Mouse (Mus musculus) heart, postnatal 0 days (tissue): ENCODE measurements around the gene Msh4. TPM values are rescaled to one million over a fixed set of nuclear protein-coding genes. Genes with fewer than 3 reads are reported as not detected.

Source experiments
- ATAC-seq: fragments of 200-750 bp; cut with Nextera tagmentation; 2 replicates; pipeline ENCODE4 v1.8.0; 2017; ENCODE audit warnings: low read depth, moderate number of reproducible peaks, moderate library complexity; ENCODE audit not compliant: insufficient read depth
- DNase-seq: peaks from one replicate; pipeline ENCODE4 v3.0.0-alpha.2; 2016; ENCODE audit warnings: low spot score
- H3K27ac ChIP-seq: fragments of 300-500 bp; sonication (generic); 2 replicates; pipeline ENCODE4 v1.5.1; 2014; ENCODE audit warnings: low read depth, mild to moderate bottlenecking
- H3K27me3 ChIP-seq: fragments of 300-500 bp; sonication (generic); 2 replicates; pipeline ENCODE4 v1.6.1; 2014; ENCODE audit warnings: low read length, mixed read lengths; ENCODE audit not compliant: control insufficient read depth, insufficient read depth
- H3K36me3 ChIP-seq: fragments of 300-500 bp; sonication (generic); replicated peaks from 2 replicates; pipeline ENCODE4 v1.6.1; 2014; ENCODE audit warnings: low read length, mixed read lengths; ENCODE audit not compliant: control insufficient read depth, insufficient read depth
- H3K4me1 ChIP-seq: fragments of 300-500 bp; sonication (generic); 2 replicates; pipeline ENCODE4 v1.6.1; 2014; ENCODE audit warnings: antibody characterized with exemption; ENCODE audit not compliant: control insufficient read depth, insufficient read depth
- H3K4me2 ChIP-seq: fragments of 300-500 bp; sonication (generic); 2 replicates; pipeline ENCODE4 v1.6.1; 2014; ENCODE audit warnings: low read depth, mild to moderate bottlenecking, low read length, moderate library complexity
- H3K4me3 ChIP-seq: fragments of 300-500 bp; sonication (generic); 2 replicates; pipeline ENCODE4 v1.5.1; 2014; ENCODE audit warnings: low read depth, low read length
- H3K9ac ChIP-seq: fragments of 300-500 bp; sonication (generic); replicated peaks from 2 replicates; pipeline ENCODE4 v1.6.1; 2014; ENCODE audit warnings: low read depth, low read length, mixed read lengths
- H3K9me3 ChIP-seq: fragments of 300-500 bp; sonication (generic); replicated peaks from 2 replicates; pipeline ENCODE4 v1.6.1; 2016; ENCODE audit warnings: low read length; ENCODE audit not compliant: control insufficient read depth
- CTCF ChIP-seq: IDR thresholded peaks from 2 replicates; pipeline ENCODE4 v1.5.1; 2016; ENCODE audit warnings: antibody characterized with exemption, control low read depth, low read depth
- EP300 ChIP-seq: IDR thresholded peaks from 2 replicates; pipeline ENCODE4 v1.6.1; 2016; ENCODE audit warnings: antibody characterized with exemption, low read depth
- WGBS: fragments of 180-500 bp; shearing (Covaris S2); extraction: QIAGEN DNeasy Blood & Tissue Kit; methylation state at CpG from one replicate; pipeline ENCODE4 v1.1.7; 2014; 5-methylcytosine and 5-hydroxymethylcytosine counted together
- polyA plus RNA-seq: library from polyadenylated mRNA; unstranded; fragments of >200 nt; fragmentation: Nextera tagmentation; extraction: Ambion mirVana; gene quantifications from 2 replicates; pipeline ENCODE4 v1.2.1, GENCODE M21; 2015
- total RNA-seq: library from RNA; depleted of rRNA; stranded (reverse); fragments of >200 nt; gene quantifications from 2 replicates; pipeline ENCODE4 v1.2.3, GENCODE M21; 2014; ENCODE audit warnings: low replicate concordance

The Msh4 gene
- total and polyA plus RNA-seq, 2 experiments from 2014 or later: 0.07 TPM; not detected in 1

DNA sequence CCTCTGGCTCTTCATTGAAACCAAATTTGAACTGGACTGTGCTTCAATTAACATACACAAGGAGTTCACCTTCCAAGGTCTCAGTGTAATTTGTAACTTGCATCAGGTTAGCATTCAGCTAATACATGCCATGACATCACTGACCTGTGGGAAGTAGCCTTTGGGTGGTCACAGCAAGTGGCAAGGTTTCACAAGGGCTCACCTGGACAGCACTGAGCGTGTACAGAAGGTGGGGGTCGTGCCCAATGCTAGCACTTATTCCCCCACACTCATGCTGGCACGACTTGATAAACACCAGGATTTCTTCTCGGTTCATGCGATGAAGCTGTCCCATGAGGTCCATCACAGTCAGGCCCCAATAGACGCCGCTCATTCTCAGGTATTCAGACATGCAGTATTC is 4.6 kb upstream of the Msh4 start:
- Histone ChIP-seq H3K4me1 (peaks cover 40% of the 10 kb centered on the region), H3K4me2 (peak overlapping the region; percentile 82), H3K9me3 (no peaks in the 10 kb centered on the region), H3K4me3 (peak overlapping the region; percentile 75), H3K27me3 (no peaks in the 10 kb centered on the region), H3K36me3 (peaks cover 58% of the 10 kb centered on the region), H3K27ac (peak overlapping the region; percentile 8; the same call in 1 of the 2 replicates), H3K9ac (peak overlapping the region; percentile 85; the same call in 1 of the 2 replicates)
- no peak for TF ChIP-seq CTCF
- TF ChIP-seq EP300: no peak
- DNase-seq (no peak), ATAC-seq (no peak)
- 49% methylated on average over 7 of the region's 7 CpGs for whole genome bisulfite sequencing

GRCm38 (mm10) chr3:153908919-153909318 is 3.0 kb upstream of the Msh4 start:
- peaks cover 73% of the 10 kb centered on the region for H3K36me3 ChIP-seq
- no peak overlapping the region for H3K4me3 ChIP-seq
- H3K4me1 ChIP-seq: peaks cover 40% of the 10 kb centered on the region
- H3K9ac ChIP-seq: 0 out of 2 replicates have a peak overlapping the region, but pooled peaks have one; percentile 13
- no peaks in the 10 kb centered on the region for H3K9me3 ChIP-seq
- peak overlapping the region; percentile 44; the same call in 1 of the 2 replicates for H3K27ac ChIP-seq
- ATAC-seq (no peak), DNase-seq (no peak)
- H3K4me2 ChIP-seq: peak overlapping the region; percentile 38; the same call in 1 of the 2 replicates
- no peaks in the 10 kb centered on the region for H3K27me3 ChIP-seq
- 56% methylated on average over 5 of the region's 5 CpGs for WGBS
- no peak for TF ChIP-seq EP300
- no peak for TF ChIP-seq CTCF

DNA sequence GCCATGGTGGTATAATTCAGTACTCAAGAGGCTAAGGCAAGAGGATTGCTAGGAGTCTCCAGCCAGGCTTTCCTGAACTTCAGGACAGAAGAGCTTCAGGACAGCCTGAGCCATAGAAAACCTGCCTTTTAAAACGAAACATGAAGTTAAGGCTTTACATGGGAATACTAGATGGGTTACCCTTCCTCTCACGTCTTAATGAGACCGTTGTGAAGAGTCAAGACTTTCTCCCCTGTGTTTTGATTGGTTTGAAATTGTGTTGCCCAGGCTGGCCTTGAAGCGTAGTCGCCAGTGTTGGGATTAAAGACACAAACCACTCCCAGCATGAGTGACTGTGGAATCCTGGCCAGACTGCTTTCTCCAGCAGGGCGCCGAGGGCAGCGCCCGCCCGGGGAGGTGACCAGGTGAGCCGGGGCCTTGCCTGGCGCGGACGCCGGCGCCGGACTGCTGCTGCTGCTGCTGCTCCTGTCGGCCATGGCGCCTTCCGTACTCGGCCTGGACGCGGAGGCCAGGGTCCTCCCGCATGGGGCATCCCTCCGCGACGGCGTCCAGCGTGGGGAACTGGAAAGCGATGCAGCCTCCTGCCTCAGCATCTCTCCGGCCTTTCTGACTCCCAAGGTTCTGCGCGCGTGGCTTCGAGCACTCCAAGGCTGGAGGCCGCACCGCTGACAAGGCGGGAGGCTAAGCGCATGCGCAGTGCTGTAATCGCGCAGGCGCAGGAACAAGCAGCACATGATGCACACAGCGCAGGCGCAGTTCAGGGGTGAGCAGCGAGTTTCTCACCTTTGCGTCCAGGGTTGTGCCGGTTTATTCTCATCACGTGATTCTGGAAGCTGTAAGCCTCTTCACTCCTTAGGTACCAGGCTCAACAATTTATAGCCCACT is 445 bp downstream of the Msh4 start:
- Histone ChIP-seq H3K4me1 (peaks cover 22% of the 10 kb centered on the region), H3K9me3 (no peaks in the 10 kb centered on the region), H3K4me3 (no peak overlapping the region), H3K36me3 (peaks cover 73% of the 10 kb centered on the region), H3K9ac (no peak overlapping the region), H3K4me2 (no peak overlapping the region), H3K27me3 (no peaks in the 10 kb centered on the region), H3K27ac (no peak overlapping the region)
- WGBS: 82% methylated on average over 49 of the region's 49 CpGs
- DNase-seq (no peak), ATAC-seq (no peak)
- TF ChIP-seq CTCF (no peak), EP300 (no peak)

- Histone ChIP-seq H3K27me3 (no peaks in the 10 kb centered on the region), H3K4me3 (no peak overlapping the region), H3K4me2 (no peak overlapping the region), H3K9me3 (no peaks in the 10 kb centered on the region), H3K4me1 (peaks cover 13% of the 10 kb centered on the region), H3K9ac (no peak overlapping the region), H3K27ac (no peak overlapping the region), H3K36me3 (peaks cover 64% of the 10 kb centered on the region)
- TF ChIP-seq EP300 (no peak), CTCF (peak; percentile 73)
- DNase-seq (peak; percentile 61), ATAC-seq (peak; percentile 63; the same call in 1 of the 2 replicates)
- 49% methylated on average over 6 of the region's 6 CpGs for WGBS
Observed at GRCm38 (mm10) chr3:153904586-153904985, 1.4 kb downstream of the Msh4 start.

DNA sequence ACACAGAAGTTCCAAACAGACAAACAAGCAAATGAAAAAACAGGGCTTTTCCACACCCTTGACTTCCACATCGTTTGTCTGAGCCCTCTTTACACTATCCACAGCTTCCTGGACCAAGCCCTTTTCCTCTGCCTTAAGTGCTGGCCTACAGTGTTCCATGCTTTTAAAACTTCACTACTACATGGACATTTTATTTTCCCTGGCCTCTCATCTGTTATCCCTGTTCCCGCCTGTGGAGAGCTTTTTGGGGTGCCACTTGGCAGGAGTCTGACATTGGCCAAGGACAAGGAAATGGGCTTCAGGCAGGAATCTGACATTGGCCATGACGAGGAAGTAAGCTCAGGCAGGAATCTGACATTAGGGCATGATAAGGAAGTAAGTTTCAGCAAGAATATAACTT is 3.3 kb downstream of the Msh4 start:
- H3K9me3 ChIP-seq: no peaks in the 10 kb centered on the region
- no peak for ATAC-seq
- no peak for DNase-seq
- TF ChIP-seq CTCF: no peak
- no peak for TF ChIP-seq EP300
- H3K27me3 ChIP-seq: no peaks in the 10 kb centered on the region
- 34% methylated on average over 3 of the region's 3 CpGs for WGBS
- no peak overlapping the region for H3K9ac ChIP-seq
- H3K4me3 ChIP-seq: no peak overlapping the region
- no peak overlapping the region; the same call in 1 of the 2 replicates for H3K27ac ChIP-seq
- H3K36me3 ChIP-seq: peaks cover 44% of the 10 kb centered on the region
- H3K4me2 ChIP-seq: no peak overlapping the region
- H3K4me1 ChIP-seq: no peaks in the 10 kb centered on the region
